Mouse (Mus musculus) kidney, embryonic 14.5 days (tissue): ENCODE results near the gene Olfr1358. TPM values are rescaled to one million over a fixed set of nuclear protein-coding genes. Genes with fewer than 3 reads are reported as not detected.

Experiments used
- ATAC-seq: fragments of 200-750 bp; cut with Nextera tagmentation; 2 replicates; pipeline ENCODE4 v1.8.0; 2017; ENCODE audit warnings: moderate number of reproducible peaks, mild to moderate bottlenecking, moderate TSS enrichment, moderate library complexity; ENCODE audit not compliant: low FRiP score, low TSS enrichment
- H3K27ac ChIP-seq: fragments of 300-500 bp; sonication (generic); 2 replicates; pipeline ENCODE4 v1.5.1; 2014; ENCODE audit warnings: low read depth, mild to moderate bottlenecking, low read length, moderate library complexity, mixed read lengths
- H3K27me3 ChIP-seq: fragments of 300-500 bp; sonication (generic); 2 replicates; pipeline ENCODE4 v1.6.1; 2014; ENCODE audit warnings: mild to moderate bottlenecking, low read length; ENCODE audit not compliant: control insufficient read depth, insufficient read depth
- H3K36me3 ChIP-seq: fragments of 300-500 bp; sonication (generic); 2 replicates; pipeline ENCODE4 v1.6.1; 2014; ENCODE audit warnings: low read length, mixed read lengths; ENCODE audit not compliant: control insufficient read depth, insufficient read depth
- H3K4me1 ChIP-seq: fragments of 300-500 bp; sonication (generic); 2 replicates; pipeline ENCODE4 v1.6.1; 2014; ENCODE audit warnings: low read length, mixed read lengths; ENCODE audit not compliant: control insufficient read depth, insufficient read depth
- H3K4me2 ChIP-seq: fragments of 300-500 bp; sonication (generic); replicated peaks from 2 replicates; pipeline ENCODE4 v1.6.1; 2014; ENCODE audit warnings: low read depth, mild to moderate bottlenecking, low read length
- H3K4me3 ChIP-seq: fragments of 300-500 bp; sonication (generic); 2 replicates; pipeline ENCODE4 v1.5.1; 2014; ENCODE audit warnings: mild to moderate bottlenecking, low read length
- H3K9ac ChIP-seq: fragments of 300-500 bp; sonication (generic); 2 replicates; pipeline ENCODE4 v1.6.1; 2014; ENCODE audit warnings: low read depth, mild to moderate bottlenecking, low read length, moderate library complexity
- H3K9me3 ChIP-seq: fragments of 300-500 bp; sonication (generic); 2 replicates; pipeline ENCODE4 v1.6.1; 2016; ENCODE audit warnings: low read length; ENCODE audit not compliant: control insufficient read depth
- WGBS: fragments of 180-500 bp; shearing (Covaris S2); extraction: QIAGEN DNeasy Blood & Tissue Kit; methylation state at CpG from one replicate; pipeline ENCODE4 v1.1.7; 2014; 5-methylcytosine and 5-hydroxymethylcytosine counted together
- microRNA-seq: library from miRNA; unstranded; fragments of <30 nt; microRNA quantifications from one replicate; pipeline ENCODE4, GENCODE M21; 2016
- polyA plus RNA-seq: library from polyadenylated mRNA; unstranded; fragments of >200 nt; fragmentation: Nextera tagmentation; extraction: Ambion mirVana; gene quantifications from 2 replicates; pipeline ENCODE4 v1.2.1, GENCODE M21; 2014

The Olfr1358 gene
- polyA plus RNA-seq, 1 experiment from 2014 or later, result not detected

DNA sequence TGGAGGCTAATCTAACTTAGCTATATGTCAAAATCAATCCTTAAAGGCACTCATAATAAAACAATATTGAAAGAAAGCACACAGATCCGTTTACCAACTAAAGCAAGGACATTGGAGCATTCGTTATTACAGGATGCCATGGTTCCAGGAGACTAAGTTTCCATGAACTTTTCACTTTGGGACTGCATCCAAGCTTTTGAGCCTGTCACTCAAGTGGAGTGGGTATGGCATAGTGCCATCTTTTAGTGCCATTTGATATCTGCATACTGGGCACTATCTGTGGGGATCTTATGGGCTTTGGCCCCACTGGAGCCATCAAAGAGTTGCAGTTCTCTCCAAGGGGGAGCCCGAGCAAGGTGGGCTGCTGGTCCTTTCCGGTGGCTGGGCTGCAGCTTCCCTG, 8.3 kb downstream of the Olfr1358 start:
- Histone ChIP-seq H3K36me3 (no peaks in the 10 kb centered on the region), H3K4me2 (no peak overlapping the region), H3K4me3 (no peak overlapping the region), H3K27ac (no peak overlapping the region), H3K9ac (no peak overlapping the region), H3K27me3 (no peaks in the 10 kb centered on the region), H3K4me1 (no peaks in the 10 kb centered on the region), H3K9me3 (no peaks in the 10 kb centered on the region)
- ATAC-seq, result no peak
- 63% methylated on average over 4 of the region's 4 CpGs for WGBS

GRCm38 (mm10) chr10:78540943-78541342, 23.7 kb downstream of the Olfr1358 start:
- no peak overlapping the region for H3K9ac ChIP-seq
- no peak overlapping the region for H3K4me3 ChIP-seq
- ATAC-seq, result no peak
- no peaks in the 10 kb centered on the region for H3K9me3 ChIP-seq
- H3K36me3 ChIP-seq, result no peaks in the 10 kb centered on the region
- H3K27ac ChIP-seq, result no peak overlapping the region
- 74% methylated on average over 2 of the region's 2 CpGs for WGBS
- no peaks in the 10 kb centered on the region for H3K4me1 ChIP-seq
- no peak overlapping the region for H3K4me2 ChIP-seq
- H3K27me3 ChIP-seq, result no peaks in the 10 kb centered on the region

DNA sequence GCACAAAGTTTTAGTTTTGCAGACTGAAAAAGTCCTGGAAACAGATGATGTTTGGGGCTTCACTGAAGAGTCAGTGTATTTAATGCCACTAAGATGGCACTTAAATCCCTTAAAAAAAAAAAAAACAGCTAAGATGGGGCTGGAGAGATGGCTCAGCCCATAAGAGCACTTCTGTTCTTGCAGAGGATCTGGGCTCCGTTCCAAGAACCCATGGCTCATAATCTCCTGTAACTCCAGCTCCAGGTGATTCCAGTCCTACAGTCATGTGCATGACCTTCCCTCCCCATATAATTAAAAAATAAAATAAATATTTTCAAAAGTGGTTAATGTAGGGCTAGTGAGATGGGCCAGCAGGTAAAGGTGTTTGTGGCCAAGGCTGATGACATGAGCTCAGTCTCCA, 47.8 kb downstream of the Olfr1358 start:
- 95% methylated on average over 1 of the region's 1 CpGs for WGBS
- H3K9ac ChIP-seq, result no peak overlapping the region
- H3K4me2 ChIP-seq, result no peak overlapping the region
- H3K27ac ChIP-seq, result no peak overlapping the region
- H3K4me1 ChIP-seq, result no peaks in the 10 kb centered on the region
- H3K27me3 ChIP-seq, result no peaks in the 10 kb centered on the region
- no peak for ATAC-seq
- no peak overlapping the region for H3K4me3 ChIP-seq
- H3K9me3 ChIP-seq, result no peaks in the 10 kb centered on the region
- no peaks in the 10 kb centered on the region for H3K36me3 ChIP-seq

GRCm38 (mm10) chr10:78569191-78569590, 52.0 kb downstream of the Olfr1358 start:
- Histone ChIP-seq H3K4me1 (no peaks in the 10 kb centered on the region), H3K27me3 (no peaks in the 10 kb centered on the region), H3K4me3 (no peak overlapping the region), H3K9me3 (no peaks in the 10 kb centered on the region), H3K27ac (no peak overlapping the region), H3K4me2 (no peak overlapping the region), H3K9ac (no peak overlapping the region), H3K36me3 (no peaks in the 10 kb centered on the region)
- 77% methylated on average over 3 of the region's 3 CpGs for WGBS
- no peak for ATAC-seq

GRCm38 (mm10) chr10:78569686-78570085, 52.5 kb downstream of the Olfr1358 start:
- WGBS, result 55% methylated on average over 3 of the region's 3 CpGs
- Histone ChIP-seq H3K9me3 (no peaks in the 10 kb centered on the region), H3K9ac (no peak overlapping the region), H3K4me3 (no peak overlapping the region), H3K4me1 (no peaks in the 10 kb centered on the region), H3K27ac (no peak overlapping the region), H3K36me3 (no peaks in the 10 kb centered on the region), H3K27me3 (no peaks in the 10 kb centered on the region), H3K4me2 (no peak overlapping the region)
- no peak for ATAC-seq

Small RNA genes lying within 50 kb of the gene (microRNA-seq; reads per million reads assigned to microRNA genes)
- not detected for gene Gm27541

Other genes starting within 250 kb of the Olfr1358 start
- gene Agpat3, start 164.9 kb upstream of the Olfr1358 start, polyA plus RNA-seq, result 66.4 and 84.7 TPM in 2 replicates
- 228 and 265 TPM in 2 replicates for gene Rrp1, start 104.4 kb upstream of the Olfr1358 start, polyA plus RNA-seq
- 206 and 270 TPM in 2 replicates for gene Cstb, start 91.8 kb upstream of the Olfr1358 start, polyA plus RNA-seq
- 6.9 and 13.2 TPM in 2 replicates for gene Pdxk, start 52.5 kb upstream of the Olfr1358 start, polyA plus RNA-seq
- gene Ilvbl, start 56.9 kb downstream of the Olfr1358 start, polyA plus RNA-seq, result 32.3 and 34.0 TPM in 2 replicates
- 16.8 and 18.0 TPM in 2 replicates for gene Syde1, start 74.5 kb downstream of the Olfr1358 start, polyA plus RNA-seq
- gene Olfr1357, start 100.6 kb downstream of the Olfr1358 start, polyA plus RNA-seq, result not detected in 2 replicates
- not detected in 2 replicates for gene Casp14, start 200.9 kb downstream of the Olfr1358 start, polyA plus RNA-seq
- not detected in 2 replicates for gene Ccdc105, start 235.6 kb downstream of the Olfr1358 start, polyA plus RNA-seq